Mouse (Mus musculus): ENCODE data around the gene Cdkn2aipnl. TPM values are rescaled to one million over a fixed set of nuclear protein-coding genes. Genes with fewer than 3 reads are reported as not detected.
A peak's percentile ranks its signal among the peaks of the same experiment; 100 is the strongest.

The Cdkn2aipnl gene
- polyA plus RNA-seq (2015; fragmentation: Nextera tagmentation; extraction: Ambion mirVana) = 30.7 and 33.3 TPM in 2 replicates

DNA sequence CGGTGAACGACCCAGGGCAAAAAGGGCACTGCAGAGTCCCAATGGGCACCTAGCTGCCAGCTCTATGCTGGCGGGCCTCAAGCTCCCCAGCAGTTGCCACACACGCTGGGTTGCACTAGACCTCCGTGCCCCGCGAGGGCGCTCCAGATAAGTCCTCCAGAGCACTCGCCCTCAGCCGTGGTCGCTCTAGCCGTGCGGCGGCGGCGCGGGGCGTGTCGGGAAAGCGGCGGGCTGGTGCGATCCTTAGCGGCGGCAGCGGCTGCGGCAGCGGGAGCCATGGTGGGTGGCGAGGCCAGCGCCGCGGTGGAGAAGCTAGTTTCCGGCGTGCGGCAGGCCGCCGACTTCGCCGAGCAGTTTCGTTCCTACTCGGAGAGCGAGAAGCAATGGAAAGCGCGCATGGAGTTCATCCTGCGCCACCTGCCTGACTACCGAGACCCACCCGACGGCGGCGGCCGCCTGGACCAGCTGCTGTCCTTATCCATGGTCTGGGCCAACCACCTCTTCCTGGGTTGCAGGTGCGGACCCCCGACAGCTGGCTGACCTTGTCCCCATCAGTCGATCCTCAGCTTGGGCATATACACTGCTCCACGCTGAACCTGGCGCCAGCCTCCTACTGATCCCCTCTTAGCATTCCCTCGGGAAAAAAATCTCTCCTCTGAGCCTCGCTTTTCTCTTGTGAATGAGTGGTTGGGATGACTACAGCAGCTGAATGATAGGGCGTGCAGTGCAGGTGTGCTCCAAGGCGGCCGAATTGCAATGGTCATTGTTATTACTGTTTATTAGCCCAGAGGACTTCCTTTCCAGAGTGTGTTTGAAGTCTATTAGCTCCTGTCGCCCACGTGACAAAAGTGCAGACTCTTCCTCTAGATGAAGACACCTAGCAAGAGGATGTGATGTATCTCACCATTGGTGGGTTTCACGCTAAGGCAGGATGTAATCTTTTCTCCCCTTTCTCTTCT, at the start of gene Cdkn2aipnl:
Cdkn2aipnl (plus strand) TSS at position 219 of the 959 bp plus-strand sequence.
- Histone ChIP-seq H3K9me3 (ENCODE audit: low read length) (no peaks in the 10 kb centered on the region), H3K27ac (ENCODE audit: low read depth) (peak within 1 kb of the TSS; percentile 45), H3K27me3 (ENCODE audit: insufficient read depth, low read length) (no peaks in the 10 kb centered on the region), H3K9ac (replicated peaks) (peak within 1 kb of the TSS; percentile 69), H3K4me2 (ENCODE audit: low read depth, low read length) (peak within 1 kb of the TSS; percentile 92), H3K4me1 (ENCODE audit: insufficient read depth) (peaks cover 9% of the 10 kb centered on the region), H3K36me3 (replicated peaks; ENCODE audit: insufficient read depth, low read length) (peaks cover 24% of the 10 kb centered on the region), H3K4me3 (ENCODE audit: low read depth, low read length) (peak within 1 kb of the TSS; percentile 68)
- under 1% methylated on average over 58 of the region's 63 CpGs for WGBS (ENCODE audit: insufficient replicate concordance)
- peak; percentile 99 for ATAC-seq
- peak; percentile 99 for DNase-seq
- TF ChIP-seq CTCF (IDR thresholded peaks at IDR 0.05; ENCODE audit: low read depth) (peak; percentile 96), EP300 (IDR thresholded peaks at IDR 0.05; ENCODE audit: low read depth) (no peak)

DNA sequence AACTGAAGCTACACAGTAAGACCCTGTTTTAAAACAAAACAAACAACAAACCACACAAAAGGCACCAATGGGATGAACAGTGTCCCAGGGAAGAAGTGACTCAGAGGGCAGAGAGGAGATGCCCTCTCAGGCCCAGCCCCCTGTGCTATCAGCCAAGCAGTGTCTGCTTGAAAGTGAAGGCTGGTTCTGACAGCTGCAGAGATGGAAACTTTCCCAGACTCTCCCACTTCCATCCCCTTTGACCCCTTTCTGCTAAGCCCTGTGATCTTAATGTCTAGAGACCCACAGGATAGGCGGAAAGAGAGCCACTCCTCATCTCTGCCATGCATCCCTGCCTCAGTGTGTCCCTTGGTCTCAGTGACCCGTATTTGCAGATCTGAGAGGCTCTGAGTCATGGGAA, 49.5 kb upstream of the Cdkn2aipnl start:
- WGBS (ENCODE audit: insufficient replicate concordance) = 56% methylated on average over 2 of the region's 2 CpGs

DNA sequence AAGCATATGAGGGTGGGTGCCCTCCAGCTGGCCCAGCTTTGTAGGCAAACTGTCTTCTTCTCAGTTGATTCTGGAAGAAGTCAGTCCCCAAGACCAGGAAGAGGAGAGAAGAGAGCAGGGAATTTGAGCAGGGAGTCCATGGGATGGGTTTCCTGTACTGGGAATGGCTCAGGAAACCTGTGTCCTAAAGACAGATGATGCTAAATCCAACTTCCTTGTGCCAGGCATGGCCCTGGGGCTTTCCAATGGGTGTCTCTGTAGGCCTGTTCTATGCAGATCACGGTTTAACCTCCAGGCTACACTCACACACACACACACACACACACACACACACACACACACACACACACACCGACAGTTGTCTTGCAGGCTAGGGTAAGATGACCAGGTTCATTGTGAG, 48.9 kb upstream of the Cdkn2aipnl start:
- Histone ChIP-seq H3K4me3 (ENCODE audit: low read depth, low read length) (no peak overlapping the region), H3K4me2 (ENCODE audit: low read depth, low read length) (no peak overlapping the region), H3K27ac (ENCODE audit: low read depth) (peak overlapping the region; percentile 99), H3K4me1 (ENCODE audit: insufficient read depth) (peaks cover 30% of the 10 kb centered on the region), H3K27me3 (ENCODE audit: insufficient read depth, low read length) (no peaks in the 10 kb centered on the region), H3K9me3 (ENCODE audit: low read length) (0 out of 2 replicates have a peak, but pooled peaks cover 2% of the 10 kb centered on the region), H3K9ac (replicated peaks) (no peak overlapping the region), H3K36me3 (replicated peaks; ENCODE audit: insufficient read depth, low read length) (no peaks in the 10 kb centered on the region)
- ATAC-seq (no peak), DNase-seq (no peak)
- WGBS (ENCODE audit: insufficient replicate concordance) = 74% methylated on average over 2 of the region's 2 CpGs
- TF ChIP-seq CTCF (IDR thresholded peaks at IDR 0.05; ENCODE audit: low read depth) (no peak), EP300 (IDR thresholded peaks at IDR 0.05; ENCODE audit: low read depth) (no peak)

More for the DNA sequence above, 49.5 kb upstream of the Cdkn2aipnl start:
- no peak overlapping the region for H3K4me2 ChIP-seq (ENCODE audit: low read depth, low read length)
- H3K9me3 ChIP-seq (ENCODE audit: low read length) = no peaks in the 10 kb centered on the region
- ATAC-seq (no peak), DNase-seq (no peak)
- H3K4me1 ChIP-seq (ENCODE audit: insufficient read depth) = peaks cover 30% of the 10 kb centered on the region
- H3K4me3 ChIP-seq (ENCODE audit: low read depth, low read length) = no peak overlapping the region
- no peaks in the 10 kb centered on the region for H3K36me3 ChIP-seq (replicated peaks; ENCODE audit: insufficient read depth, low read length)
- TF ChIP-seq EP300 (IDR thresholded peaks at IDR 0.05; ENCODE audit: low read depth) (no peak), CTCF (IDR thresholded peaks at IDR 0.05; ENCODE audit: low read depth) (no peak)
- H3K9ac ChIP-seq (replicated peaks) = no peak overlapping the region
- peak overlapping the region; percentile 99 for H3K27ac ChIP-seq (ENCODE audit: low read depth)
- H3K27me3 ChIP-seq (ENCODE audit: insufficient read depth, low read length) = no peaks in the 10 kb centered on the region

DNA sequence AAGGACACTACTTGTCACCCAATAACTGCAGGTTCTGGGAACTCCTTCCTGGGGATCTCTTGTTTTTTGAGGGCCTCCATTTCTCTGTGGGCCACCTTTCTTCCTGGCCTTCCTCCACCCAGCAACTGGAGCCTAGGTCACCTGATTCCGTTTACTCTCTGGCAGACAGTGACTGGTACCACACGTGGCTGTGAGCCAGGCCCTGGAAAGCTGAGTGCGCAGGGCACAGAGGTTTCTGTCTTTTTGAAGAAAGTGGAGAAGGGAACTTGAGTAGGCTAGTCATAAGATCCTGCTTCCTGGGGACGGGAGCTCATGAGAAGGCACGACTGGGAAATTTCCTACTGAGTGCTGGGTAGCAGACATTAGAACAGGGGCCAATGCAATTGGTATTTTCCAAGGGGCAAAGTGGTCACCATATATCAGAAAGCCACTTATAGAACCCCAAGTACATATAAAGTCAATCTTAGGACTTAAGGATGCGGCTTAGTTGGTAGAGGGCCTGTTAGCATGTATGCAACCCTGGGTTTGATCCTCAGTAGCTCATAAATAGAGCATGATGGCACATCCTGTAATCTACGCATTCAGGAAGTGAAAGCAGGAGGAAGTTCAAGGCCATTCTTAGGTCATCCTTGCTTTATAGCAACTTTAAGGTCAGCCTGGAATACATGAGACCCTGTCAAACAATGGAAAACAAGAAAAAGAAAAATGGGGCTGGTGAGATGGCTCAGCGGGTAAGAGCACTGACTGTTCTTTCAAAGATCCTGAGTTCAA, 45.9 kb upstream of the Cdkn2aipnl start:
- Histone ChIP-seq H3K27me3 (ENCODE audit: insufficient read depth, low read length) (no peaks in the 10 kb centered on the region), H3K9me3 (ENCODE audit: low read length) (0 out of 2 replicates have a peak, but pooled peaks cover 2% of the 10 kb centered on the region), H3K9ac (replicated peaks) (no peak overlapping the region), H3K27ac (ENCODE audit: low read depth) (peak overlapping the region; percentile 8), H3K4me2 (ENCODE audit: low read depth, low read length) (no peak overlapping the region), H3K4me1 (ENCODE audit: insufficient read depth) (peaks cover 16% of the 10 kb centered on the region), H3K4me3 (ENCODE audit: low read depth, low read length) (no peak overlapping the region), H3K36me3 (replicated peaks; ENCODE audit: insufficient read depth, low read length) (no peaks in the 10 kb centered on the region)
- no peak for DNase-seq
- 61% methylated on average over 8 of the region's 8 CpGs for WGBS (ENCODE audit: insufficient replicate concordance)
- TF ChIP-seq EP300 (IDR thresholded peaks at IDR 0.05; ENCODE audit: low read depth) (0 out of 2 replicates have a peak, but pooled peaks have one; percentile 18), CTCF (IDR thresholded peaks at IDR 0.05; ENCODE audit: low read depth) (no peak)
- peak; percentile 27 for ATAC-seq

DNA sequence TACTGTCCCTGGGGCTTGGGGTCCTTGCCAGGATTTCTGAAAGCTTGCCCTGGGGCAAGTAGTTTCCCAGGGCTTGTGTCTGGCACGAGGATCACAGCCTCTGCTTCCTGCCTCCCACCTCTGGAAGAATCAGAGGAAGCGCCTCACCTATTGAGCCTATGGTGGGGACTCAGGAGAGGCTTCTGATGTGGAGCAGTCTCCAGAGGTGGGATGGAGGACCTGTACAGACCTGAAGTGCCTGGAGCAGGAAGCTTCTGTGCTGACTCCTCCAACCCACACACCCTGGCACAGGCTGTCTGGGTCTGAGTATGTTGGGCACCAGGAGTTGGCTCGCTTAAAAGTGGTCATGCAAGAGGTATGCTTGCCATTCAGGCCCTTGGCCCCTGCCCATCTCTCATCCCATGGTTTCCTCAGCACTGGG, 45.0 kb upstream of the Cdkn2aipnl start:
- ATAC-seq (no peak), DNase-seq (no peak)
- no peak overlapping the region for H3K9ac ChIP-seq (replicated peaks)
- H3K4me1 ChIP-seq (ENCODE audit: insufficient read depth) = peaks cover 9% of the 10 kb centered on the region
- no peaks in the 10 kb centered on the region for H3K27me3 ChIP-seq (ENCODE audit: insufficient read depth, low read length)
- H3K36me3 ChIP-seq (replicated peaks; ENCODE audit: insufficient read depth, low read length) = no peaks in the 10 kb centered on the region
- no peak overlapping the region for H3K4me3 ChIP-seq (ENCODE audit: low read depth, low read length)
- no peak for TF ChIP-seq EP300 (IDR thresholded peaks at IDR 0.05; ENCODE audit: low read depth)
- TF ChIP-seq CTCF (IDR thresholded peaks at IDR 0.05; ENCODE audit: low read depth) = no peak
- 0 out of 2 replicates have a peak overlapping the region, but pooled peaks have one; percentile 22 for H3K27ac ChIP-seq (ENCODE audit: low read depth)
- H3K4me2 ChIP-seq (ENCODE audit: low read depth, low read length) = no peak overlapping the region
- WGBS (ENCODE audit: insufficient replicate concordance) = 72% methylated on average over 3 of the region's 3 CpGs
- 0 out of 2 replicates have a peak, but pooled peaks cover 2% of the 10 kb centered on the region for H3K9me3 ChIP-seq (ENCODE audit: low read length)
